Mouse (Mus musculus) bone marrow, adult 2 months (tissue): ENCODE measurements around the gene Cxcl9.

Source experiments
- CTCF ChIP-seq: fragments of 200-500 bp; IDR thresholded peaks from 2 replicates; pipeline ENCODE4 v1.5.1; 2011; ENCODE audit warnings: low read length, control low read depth; ENCODE audit not compliant: control insufficient read depth, insufficient read depth
- POLR2A ChIP-seq: fragments of 200-500 bp; IDR thresholded peaks from 2 replicates; pipeline ENCODE4 v1.6.1; 2011; ENCODE audit warnings: low read depth, mild to moderate bottlenecking, control low read depth, low read length, borderline replicate concordance; ENCODE audit not compliant: control insufficient read depth

DNA sequence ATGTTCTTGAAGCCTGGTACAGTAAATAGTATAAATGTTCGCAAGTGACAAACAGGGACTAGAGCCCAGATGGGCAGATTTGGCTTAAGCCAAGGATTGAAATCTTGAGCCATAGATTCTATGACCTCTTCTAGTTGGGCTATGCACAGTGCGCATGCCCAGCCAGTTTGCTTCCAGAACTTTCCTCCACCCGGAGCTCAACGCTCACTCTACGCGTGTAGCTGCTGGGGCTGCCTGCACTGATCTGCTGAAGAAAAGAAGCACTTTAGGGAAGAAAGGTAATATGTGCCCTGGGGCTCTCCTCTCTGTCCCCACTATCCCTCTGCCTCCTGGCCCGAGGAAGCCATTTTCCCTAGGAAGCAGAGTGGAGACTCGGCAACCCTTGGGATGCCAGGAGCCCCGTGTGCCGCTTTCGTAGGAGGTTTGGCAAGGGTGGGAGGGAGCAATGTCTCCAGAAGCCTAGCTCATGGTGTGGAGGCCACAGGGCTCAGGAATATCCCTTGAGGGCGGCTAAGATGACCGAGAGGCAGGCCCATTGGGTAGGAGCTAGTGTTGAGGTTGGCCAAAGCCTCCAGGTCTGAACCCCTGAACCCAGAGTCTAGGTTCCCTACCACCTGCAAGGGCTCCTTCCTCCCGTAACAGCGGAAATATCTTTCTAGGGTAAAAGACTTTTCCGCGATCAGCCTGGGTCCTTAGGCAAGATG is 3.9 kb upstream of the Cxcl9 start, which contains the start of gene Art3:
- TF ChIP-seq POLR2A (no peak), CTCF (no peak)
